Mouse (Mus musculus): ENCODE data around the gene Cela1. TPM values are rescaled to one million over a fixed set of nuclear protein-coding genes. Genes with fewer than 3 reads are reported as not detected.

Cela1 gene
- total RNA-seq, 2 experiments from 2014 or later, result 1.7 to 5.0 TPM

Small RNA genes within 50 kb of the gene (microRNA-seq; reads per million reads assigned to microRNA genes)
- gene Mir6961, result 0 reads per million in 2 experiments

Other genes starting within 250 kb of the Cela1 start
- gene Letmd1, start 218.9 kb downstream of the Cela1 start, total RNA-seq (2021), result 10 to 100 TPM; 60.7 to 63.6 TPM
- 10 to 100 TPM; 36.2 to 36.8 TPM for gene Csrnp2, start 192.4 kb downstream of the Cela1 start, total RNA-seq (2021)
- gene Tfcp2, start 135.9 kb downstream of the Cela1 start, total RNA-seq (2021), result 10 to 100 TPM; 28.9 to 30.3 TPM
- gene Pou6f1, start 87.9 kb downstream of the Cela1 start, total RNA-seq (2021), result 100 to 1,000 TPM; 132 to 133 TPM
- 100 to 1,000 TPM; 109 to 112 TPM for gene Dazap2, start 72.6 kb downstream of the Cela1 start, total RNA-seq (2021)
- gene Smagp, start 51.0 kb downstream of the Cela1 start, total RNA-seq (2021), result 1 to 10 TPM; 1.6 to 2.2 TPM
- gene Bin2, start 18.4 kb downstream of the Cela1 start, total RNA-seq (2021), result 1 to 10 TPM; 5.5 to 6.7 TPM
- gene Galnt6, start 41.5 kb upstream of the Cela1 start, total RNA-seq (2021), result 1 to 10 TPM; 2.9 to 4.0 TPM
- gene Slc4a8, start 73.8 kb upstream of the Cela1 start, total RNA-seq (2021), result 10 to 100 TPM; 66.5 to 79.7 TPM
- 100 to 1,000 TPM; 212 to 242 TPM for gene Scn8a, start 181.9 kb upstream of the Cela1 start, total RNA-seq (2021)

Data from left cerebral cortex, postnatal 25 days (tissue).